ENCODE assay signal across 16 mouse cellular contexts in the genomic region with DNA sequence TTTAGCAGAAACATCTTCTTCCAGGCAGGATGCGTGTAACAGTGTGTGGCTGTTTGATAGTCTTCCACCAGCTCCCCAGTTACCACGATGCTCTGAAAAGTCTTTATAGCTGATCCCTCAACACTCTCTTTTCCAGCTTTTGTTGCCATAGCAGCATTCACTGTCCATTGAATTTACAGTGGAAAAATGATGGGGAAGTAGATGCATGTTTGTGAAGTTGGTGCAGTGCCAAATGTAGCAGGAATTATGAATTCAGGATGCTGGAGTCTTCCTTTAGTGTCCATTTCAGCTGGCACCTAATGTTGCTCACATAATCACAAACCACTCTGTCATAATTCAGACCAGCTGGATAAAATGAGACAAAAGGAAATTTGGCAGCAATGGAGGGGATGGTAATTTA.
DNase-seq lines count a peak whose midpoint lies in the region; ATAC-seq and TF ChIP-seq lines count a peak whose summit lies in the region.
"Had no signal": no experiment of that assay in that cellular context is flagged by ENCODE, and none has a peak within 500 bp of the region (broad histone marks: within the 10 kb centered on the region; RNA-seq: fewer than 3 reads in every experiment).

No protein-coding gene starts in this region.

- H3K36me3 ChIP-seq in forebrain, embryonic 15.5 days, result no peaks in the 10 kb centered on the region
- no peaks in the 10 kb centered on the region for H3K36me3 ChIP-seq in forebrain, embryonic 11.5 days (ENCODE audit: control insufficient read depth, insufficient read depth, low read length)
- no peaks in the 10 kb centered on the region for H3K36me3 ChIP-seq in lung, embryonic 15.5 days
- H3K36me3 ChIP-seq in hindbrain, embryonic 16.5 days (ENCODE audit: control insufficient read depth, insufficient read depth, low read length), result no peaks in the 10 kb centered on the region
- H3K36me3 ChIP-seq in limb, embryonic 10.5 days, result no peaks in the 10 kb centered on the region
- H3K36me3 ChIP-seq: heart, embryonic 15.5 days; kidney, embryonic 15.5 days; liver, embryonic 15.5 days had no signal

- no peak for TF ChIP-seq CTCF in brain, embryonic 14.5 days (IDR thresholded peaks at IDR 0.05; ENCODE audit: borderline replicate concordance, extremely low read depth, insufficient read depth, insufficient read length)

- H3K9ac ChIP-seq in forebrain, embryonic 15.5 days (replicated peaks), result no peak overlapping the region
- H3K9ac ChIP-seq in forebrain, embryonic 11.5 days (ENCODE audit: low read length), result no peak overlapping the region
- H3K9ac ChIP-seq in lung, embryonic 15.5 days, result no peak overlapping the region
- H3K9ac ChIP-seq in hindbrain, embryonic 16.5 days (ENCODE audit: low read depth, low read length), result no peak overlapping the region
- H3K9ac ChIP-seq: heart, embryonic 15.5 days; kidney, embryonic 15.5 days; liver, embryonic 15.5 days had no signal

- DNase-seq in forebrain, embryonic 11.5 days (ENCODE audit: low spot score), result no peak
- DNase-seq in lung, adult 18-20 months, result no peak
- DNase-seq in brain, embryonic 14.5 days (ENCODE audit: low read depth), result peak; percentile 80
- DNase-seq in limb, embryonic 10.5 days (ENCODE audit: low spot score), result no peak
- DNase-seq: thymus, postnatal 25 days had no signal

- no peak for TF ChIP-seq POLR2A in brain, embryonic 14.5 days (IDR thresholded peaks at IDR 0.05; ENCODE audit: borderline replicate concordance, extremely low read depth, insufficient read depth, insufficient read length, poor library complexity, severe bottlenecking)

- no peaks in the 10 kb centered on the region for H3K27me3 ChIP-seq in forebrain, embryonic 15.5 days
- H3K27me3 ChIP-seq in forebrain, embryonic 11.5 days (ENCODE audit: control insufficient read depth, insufficient read depth, low read length), result no peaks in the 10 kb centered on the region
- H3K27me3 ChIP-seq in lung, embryonic 15.5 days, result no peaks in the 10 kb centered on the region
- no peaks in the 10 kb centered on the region for H3K27me3 ChIP-seq in hindbrain, embryonic 16.5 days (replicated peaks; ENCODE audit: control insufficient read depth, insufficient read depth, low read length)
- H3K27me3 ChIP-seq in limb, embryonic 10.5 days (ENCODE audit: low read depth, poor library complexity, severe bottlenecking), result no peaks in the 10 kb centered on the region
- H3K27me3 ChIP-seq: heart, embryonic 15.5 days; kidney, embryonic 15.5 days; liver, embryonic 15.5 days had no signal

- H3K4me2 ChIP-seq in forebrain, embryonic 15.5 days (replicated peaks), result no peak overlapping the region
- no peak overlapping the region for H3K4me2 ChIP-seq in forebrain, embryonic 11.5 days (ENCODE audit: low read depth, low read length, severe bottlenecking)
- H3K4me2 ChIP-seq in lung, embryonic 15.5 days, result no peak overlapping the region
- no peak overlapping the region for H3K4me2 ChIP-seq in hindbrain, embryonic 16.5 days (ENCODE audit: low read length)
- H3K4me2 ChIP-seq: heart, embryonic 15.5 days; kidney, embryonic 15.5 days; liver, embryonic 15.5 days had no signal

- H3K27ac ChIP-seq in forebrain, embryonic 15.5 days (replicated peaks), result 0 out of 2 replicates have a peak overlapping the region, but pooled peaks have one; percentile 7
- H3K27ac ChIP-seq in forebrain, embryonic 11.5 days (ENCODE audit: low read depth, low read length), result no peak overlapping the region
- H3K27ac ChIP-seq in lung, embryonic 15.5 days, result no peak overlapping the region
- H3K27ac ChIP-seq in hindbrain, embryonic 16.5 days (ENCODE audit: low read depth, low read length), result no peak overlapping the region
- no peak overlapping the region for H3K27ac ChIP-seq in limb, embryonic 10.5 days
- H3K27ac ChIP-seq: heart, embryonic 15.5 days; kidney, embryonic 15.5 days; layer of hippocampus, adult 2 months; liver, embryonic 15.5 days; stomach, postnatal 0 days had no signal

- no peaks in the 10 kb centered on the region for H3K9me3 ChIP-seq in forebrain, embryonic 15.5 days
- no peaks in the 10 kb centered on the region for H3K9me3 ChIP-seq in forebrain, embryonic 11.5 days (ENCODE audit: control insufficient read depth, low read length)
- no peaks in the 10 kb centered on the region for H3K9me3 ChIP-seq in lung, embryonic 15.5 days
- H3K9me3 ChIP-seq in hindbrain, embryonic 16.5 days (ENCODE audit: control insufficient read depth, low read length), result no peaks in the 10 kb centered on the region
- H3K9me3 ChIP-seq in limb, embryonic 10.5 days (replicated peaks), result no peaks in the 10 kb centered on the region
- H3K9me3 ChIP-seq: heart, embryonic 15.5 days; kidney, embryonic 15.5 days; liver, embryonic 15.5 days had no signal

- no peaks in the 10 kb centered on the region for H3K4me1 ChIP-seq in forebrain, embryonic 15.5 days
- no peaks in the 10 kb centered on the region for H3K4me1 ChIP-seq in forebrain, embryonic 11.5 days (replicated peaks; ENCODE audit: control insufficient read depth, insufficient read depth, low read length)
- H3K4me1 ChIP-seq in lung, embryonic 15.5 days, result no peaks in the 10 kb centered on the region
- H3K4me1 ChIP-seq in hindbrain, embryonic 16.5 days (ENCODE audit: control insufficient read depth, insufficient read depth, low read depth, low read length), result no peaks in the 10 kb centered on the region
- no peaks in the 10 kb centered on the region for H3K4me1 ChIP-seq in limb, embryonic 10.5 days
- H3K4me1 ChIP-seq: heart, embryonic 15.5 days; kidney, embryonic 15.5 days; liver, embryonic 15.5 days had no signal

- WGBS in forebrain, embryonic 15.5 days, result 58% methylated on average over 2 of the region's 2 CpGs
- WGBS in forebrain, embryonic 11.5 days, result 76% methylated on average over 2 of the region's 2 CpGs
- 60% methylated on average over 2 of the region's 2 CpGs for WGBS in lung, embryonic 15.5 days
- 44% methylated on average over 2 of the region's 2 CpGs for WGBS in hindbrain, embryonic 16.5 days
- 92% methylated on average over 2 of the region's 2 CpGs for WGBS in limb, embryonic 10.5 days

- H3K4me3 ChIP-seq in forebrain, embryonic 15.5 days, result no peak overlapping the region
- H3K4me3 ChIP-seq in forebrain, embryonic 11.5 days (ENCODE audit: low read depth, low read length), result no peak overlapping the region
- H3K4me3 ChIP-seq in lung, embryonic 15.5 days, result no peak overlapping the region
- H3K4me3 ChIP-seq in hindbrain, embryonic 16.5 days (ENCODE audit: low read length), result no peak overlapping the region
- H3K4me3 ChIP-seq in limb, embryonic 10.5 days, result no peak overlapping the region
- H3K4me3 ChIP-seq: heart, embryonic 15.5 days; kidney, embryonic 15.5 days; layer of hippocampus, adult 2 months; liver, embryonic 15.5 days; myocyte had no signal

- peak; percentile 87 for ATAC-seq in forebrain, embryonic 15.5 days (replicated peaks)
- no peak for ATAC-seq in forebrain, embryonic 11.5 days (replicated peaks; ENCODE audit: low FRiP score)
- peak; percentile 59; the same call in 1 of the 2 replicates for ATAC-seq in lung, embryonic 15.5 days (ENCODE audit: borderline replicate concordance, extremely low read depth, low FRiP score, low TSS enrichment)
- ATAC-seq in hindbrain, embryonic 16.5 days, result peak; percentile 91
- ATAC-seq: activated CD4-positive, CD25-positive, alpha-beta regulatory T cell, adult 4 months; inflammation-experienced regulatory T-cells, adult 6 months had no signal
